Mouse (Mus musculus) liver, embryonic 16.5 days (tissue): Measurements from ENCODE around the gene Pde4dip. TPM values are rescaled to one million over a fixed set of nuclear protein-coding genes. Genes with fewer than 3 reads are reported as not detected.

Experiments used
- ATAC-seq: fragments of 200-750 bp; cut with Nextera tagmentation; 2 replicates; pipeline ENCODE4 v1.8.0; 2017; ENCODE audit warnings: low read depth, mild to moderate bottlenecking, moderate number of reproducible peaks, moderate library complexity
- H3K27ac ChIP-seq: fragments of 300-500 bp; sonication (generic); 2 replicates; pipeline ENCODE4 v1.5.1; 2014; ENCODE audit warnings: mild to moderate bottlenecking, low read length
- H3K27me3 ChIP-seq: fragments of 300-500 bp; sonication (generic); 2 replicates; pipeline ENCODE4 v1.6.1; 2014; ENCODE audit warnings: low read depth, low read length, mixed read lengths; ENCODE audit not compliant: control insufficient read depth, insufficient read depth
- H3K36me3 ChIP-seq: fragments of 300-500 bp; sonication (generic); 2 replicates; pipeline ENCODE4 v1.6.1; 2014; ENCODE audit warnings: mild to moderate bottlenecking; ENCODE audit not compliant: control insufficient read depth, insufficient read depth
- H3K4me1 ChIP-seq: fragments of 300-500 bp; sonication (generic); 2 replicates; pipeline ENCODE4 v1.6.1; 2014; ENCODE audit warnings: low read depth, low read length, mixed read lengths; ENCODE audit not compliant: control insufficient read depth
- H3K4me2 ChIP-seq: fragments of 300-500 bp; sonication (generic); 2 replicates; pipeline ENCODE4 v1.6.1; 2014; ENCODE audit warnings: low read depth, low read length, mixed read lengths
- H3K4me3 ChIP-seq: fragments of 300-500 bp; sonication (generic); 2 replicates; pipeline ENCODE4 v1.5.1; 2014; ENCODE audit warnings: low read depth, mild to moderate bottlenecking, low read length
- H3K9ac ChIP-seq: fragments of 300-500 bp; sonication (generic); 2 replicates; pipeline ENCODE4 v1.6.1; 2014; ENCODE audit warnings: low read depth, low read length
- H3K9me3 ChIP-seq: fragments of 300-500 bp; sonication (generic); replicated peaks from 2 replicates; pipeline ENCODE4 v1.6.1; 2016; ENCODE audit warnings: low read length; ENCODE audit not compliant: control insufficient read depth
- WGBS: fragments of 180-500 bp; shearing (Covaris S2); extraction: QIAGEN DNeasy Blood & Tissue Kit; methylation state at CpG from one replicate; pipeline ENCODE4 v1.1.7; 2014; ENCODE audit not compliant: insufficient replicate concordance; 5-methylcytosine and 5-hydroxymethylcytosine counted together
- polyA plus RNA-seq: library from polyadenylated mRNA; unstranded; fragments of >200 nt; fragmentation: Nextera tagmentation; extraction: Ambion mirVana; gene quantifications from 2 replicates; pipeline ENCODE4 v1.2.1, GENCODE M21; 2015

Pde4dip gene
- polyA plus RNA-seq, 1 experiment from 2014 or later = 14.2 TPM

DNA sequence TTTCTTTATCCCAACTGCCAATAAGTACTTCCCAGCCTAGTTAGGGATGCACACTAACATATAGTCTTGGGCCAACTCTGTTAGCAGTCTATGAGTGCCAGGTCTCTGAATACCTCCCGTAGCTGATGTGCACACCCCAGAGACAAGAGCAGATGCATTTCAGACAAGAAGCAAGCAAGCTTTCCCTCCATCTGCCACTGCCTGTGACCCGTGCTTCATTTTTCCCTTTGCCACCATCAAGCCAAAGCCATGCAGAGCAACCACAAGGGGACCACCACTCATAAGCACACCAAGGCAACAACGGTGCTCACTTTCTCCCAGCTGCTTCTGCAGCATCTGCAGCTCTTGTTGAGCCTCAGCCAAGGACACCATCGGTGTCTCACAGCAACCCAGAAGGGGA is 181.9 kb downstream of the Pde4dip start:
- ATAC-seq = no peak
- H3K9me3 ChIP-seq = no peaks in the 10 kb centered on the region
- H3K27me3 ChIP-seq = no peaks in the 10 kb centered on the region
- no peaks in the 10 kb centered on the region for H3K36me3 ChIP-seq
- no peak overlapping the region for H3K27ac ChIP-seq
- no peak overlapping the region for H3K9ac ChIP-seq
- H3K4me1 ChIP-seq = no peaks in the 10 kb centered on the region
- H3K4me2 ChIP-seq = no peak overlapping the region
- H3K4me3 ChIP-seq = no peak overlapping the region
- WGBS = 68% methylated on average over 4 of the region's 4 CpGs

DNA sequence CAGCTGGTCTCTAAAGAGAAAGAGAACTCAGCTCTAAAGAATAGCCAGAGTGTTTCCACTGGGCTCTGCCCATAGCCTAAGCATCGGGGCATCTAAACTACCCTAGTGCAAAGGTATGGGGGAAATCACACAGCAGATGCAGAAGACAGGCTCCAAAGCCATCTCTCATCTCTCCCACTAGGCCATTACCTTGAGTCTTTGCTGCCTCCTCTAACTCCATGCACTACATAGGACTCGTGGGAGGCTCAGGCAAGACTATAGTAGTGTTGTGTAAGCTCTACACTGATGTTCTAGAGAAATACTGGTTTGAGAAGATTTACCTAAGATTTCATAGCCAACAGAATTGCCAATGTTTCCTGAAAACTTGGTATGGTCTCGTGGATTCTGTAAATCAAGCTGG is 183.0 kb downstream of the Pde4dip start:
- 47% methylated on average over 3 of the region's 3 CpGs for WGBS
- H3K4me2 ChIP-seq = no peak overlapping the region
- no peaks in the 10 kb centered on the region for H3K9me3 ChIP-seq
- ATAC-seq = no peak
- H3K9ac ChIP-seq = no peak overlapping the region
- no peaks in the 10 kb centered on the region for H3K27me3 ChIP-seq
- no peak overlapping the region for H3K27ac ChIP-seq
- no peaks in the 10 kb centered on the region for H3K36me3 ChIP-seq
- H3K4me3 ChIP-seq = no peak overlapping the region
- no peaks in the 10 kb centered on the region for H3K4me1 ChIP-seq

DNA sequence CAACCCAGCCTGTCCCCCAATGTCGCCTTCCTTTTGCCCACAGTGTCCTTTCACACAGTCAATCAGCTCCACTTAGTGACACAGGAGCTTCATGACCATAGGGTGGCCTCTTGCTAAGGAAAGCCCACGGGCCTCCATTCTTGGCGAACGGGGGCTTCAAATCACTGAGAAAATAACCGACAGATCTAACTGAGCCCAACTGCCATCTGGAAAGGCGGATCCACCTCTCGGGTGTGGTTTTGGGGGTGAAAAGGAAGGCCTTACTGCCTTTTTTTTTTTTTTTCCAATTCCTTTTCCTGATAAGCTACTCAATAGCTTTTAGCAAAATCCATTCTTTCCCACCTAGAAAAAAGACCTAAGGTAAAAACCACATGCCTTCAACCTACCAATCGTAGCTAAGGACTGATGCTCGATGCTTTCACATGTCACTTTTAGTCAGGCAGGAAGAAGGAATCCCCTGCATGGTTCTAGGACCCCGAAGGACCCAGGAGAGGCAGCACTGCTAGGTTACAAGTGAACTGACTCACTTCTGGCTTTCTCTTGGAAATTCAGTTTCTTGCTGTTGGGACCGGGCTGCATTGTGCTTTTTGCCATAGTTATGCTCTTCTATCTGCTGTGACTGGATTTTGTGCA is 185.9 kb downstream of the Pde4dip start:
- no peak for ATAC-seq
- WGBS = 70% methylated on average over 11 of the region's 11 CpGs
- no peaks in the 10 kb centered on the region for H3K27me3 ChIP-seq
- H3K27ac ChIP-seq = no peak overlapping the region
- H3K4me2 ChIP-seq = no peak overlapping the region
- H3K36me3 ChIP-seq = no peaks in the 10 kb centered on the region
- H3K9me3 ChIP-seq = no peaks in the 10 kb centered on the region
- no peak overlapping the region for H3K4me3 ChIP-seq
- no peak overlapping the region for H3K9ac ChIP-seq
- no peaks in the 10 kb centered on the region for H3K4me1 ChIP-seq

DNA sequence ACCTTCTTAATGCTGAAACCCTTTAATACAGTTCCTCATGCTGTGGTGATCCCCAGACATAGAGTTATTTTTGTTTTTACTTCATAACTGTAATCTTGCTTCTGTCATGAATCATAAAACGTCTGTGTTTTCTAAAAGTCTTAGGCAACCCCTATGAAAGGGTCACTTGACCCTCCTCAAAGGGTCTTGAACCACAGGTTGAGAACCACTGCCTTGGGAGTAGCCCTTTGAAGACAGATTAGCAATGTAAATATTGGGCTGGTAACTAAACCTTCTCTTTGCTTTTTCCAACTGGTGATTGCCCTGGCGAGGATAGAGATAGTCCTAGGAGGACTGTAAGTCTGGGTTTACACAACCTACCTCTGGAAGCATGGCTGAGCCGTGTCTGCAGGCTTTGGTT is 187.3 kb downstream of the Pde4dip start:
- Histone ChIP-seq H3K9ac (no peak overlapping the region), H3K4me2 (no peak overlapping the region), H3K4me3 (no peak overlapping the region), H3K9me3 (no peaks in the 10 kb centered on the region), H3K4me1 (no peaks in the 10 kb centered on the region), H3K36me3 (no peaks in the 10 kb centered on the region), H3K27me3 (no peaks in the 10 kb centered on the region), H3K27ac (no peak overlapping the region)
- 25% methylated on average over 3 of the region's 3 CpGs for whole genome bisulfite sequencing
- no peak for ATAC-seq

DNA sequence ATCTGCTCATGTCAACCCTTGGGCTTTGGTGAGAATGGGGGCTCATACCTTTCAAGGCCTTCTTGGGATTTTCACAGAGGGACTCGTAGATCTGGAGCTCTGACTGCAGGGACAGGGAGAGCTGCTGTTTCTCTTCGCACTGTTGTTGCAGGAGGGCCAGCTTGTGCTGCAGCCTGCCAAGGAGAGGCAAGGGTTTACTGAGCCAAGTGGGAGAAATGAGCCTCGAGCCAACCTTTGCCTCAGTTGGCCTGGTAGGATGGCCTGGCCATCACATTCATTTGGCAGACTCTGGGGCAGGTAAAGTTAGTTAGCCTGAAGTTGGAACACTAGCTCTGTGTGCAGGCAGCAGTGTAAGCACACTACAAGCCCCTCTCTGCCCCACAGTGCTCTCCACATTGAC is 189.4 kb downstream of the Pde4dip start:
- 51% methylated on average over 3 of the region's 3 CpGs for whole genome bisulfite sequencing
- Histone ChIP-seq H3K9ac (no peak overlapping the region), H3K4me2 (no peak overlapping the region)

DNA sequence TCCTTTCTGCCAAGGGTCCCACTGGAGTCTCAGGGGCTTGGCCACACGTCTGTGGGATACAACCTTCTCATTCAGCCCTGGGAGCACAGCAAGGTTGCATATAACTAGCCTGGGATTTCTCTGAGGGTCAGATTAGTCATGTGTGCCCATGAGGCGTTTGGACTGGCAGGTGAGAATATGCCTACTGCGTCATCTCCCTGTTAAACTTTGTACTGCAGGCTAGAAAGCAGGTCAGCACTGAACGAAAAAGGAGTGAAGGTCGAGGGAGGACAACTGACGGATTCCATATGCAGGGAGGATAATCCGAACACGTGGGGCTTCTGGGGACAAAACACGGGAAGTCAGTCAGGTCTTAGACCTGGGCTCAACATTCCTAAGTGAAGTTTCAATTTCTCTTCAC is 191.2 kb downstream of the Pde4dip start:
- ATAC-seq = no peak
- Histone ChIP-seq H3K4me1 (no peaks in the 10 kb centered on the region), H3K4me2 (no peak overlapping the region)

More for the DNA sequence above, 189.4 kb downstream of the Pde4dip start:
- Histone ChIP-seq H3K9me3 (no peaks in the 10 kb centered on the region), H3K27me3 (no peaks in the 10 kb centered on the region), H3K27ac (no peak overlapping the region), H3K4me3 (no peak overlapping the region), H3K4me1 (no peaks in the 10 kb centered on the region), H3K36me3 (no peaks in the 10 kb centered on the region)
- no peak for ATAC-seq

DNA sequence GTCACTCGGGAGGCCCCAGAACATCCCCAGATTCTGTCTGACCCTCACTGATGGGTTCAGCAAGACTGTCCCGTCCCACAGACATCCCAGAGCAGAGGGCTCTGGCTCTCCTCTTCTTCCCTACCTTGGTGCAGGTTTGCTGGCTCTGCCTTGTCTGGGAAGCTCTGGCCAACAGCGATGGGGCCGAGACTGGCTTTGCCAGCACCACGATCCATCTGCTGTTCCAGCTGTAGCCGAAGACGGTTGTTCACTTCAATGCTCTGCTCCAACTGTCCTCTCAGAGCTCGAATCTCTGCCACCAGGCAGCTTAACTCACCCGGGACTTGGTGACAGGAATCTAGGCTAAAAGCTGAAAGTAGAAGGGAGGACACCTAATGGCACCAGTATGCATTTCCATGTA is 191.6 kb downstream of the Pde4dip start:
- H3K36me3 ChIP-seq = no peaks in the 10 kb centered on the region
- no peak overlapping the region for H3K4me2 ChIP-seq
- no peaks in the 10 kb centered on the region for H3K9me3 ChIP-seq
- no peak overlapping the region for H3K9ac ChIP-seq
- no peak for ATAC-seq
- WGBS = 62% methylated on average over 9 of the region's 9 CpGs
- no peak overlapping the region for H3K4me3 ChIP-seq
- H3K4me1 ChIP-seq = no peaks in the 10 kb centered on the region
- H3K27me3 ChIP-seq = no peaks in the 10 kb centered on the region
- no peak overlapping the region for H3K27ac ChIP-seq

More for the DNA sequence above, 191.2 kb downstream of the Pde4dip start:
- no peaks in the 10 kb centered on the region for H3K36me3 ChIP-seq
- no peak overlapping the region for H3K9ac ChIP-seq
- no peak overlapping the region for H3K27ac ChIP-seq
- no peaks in the 10 kb centered on the region for H3K9me3 ChIP-seq
- WGBS = 61% methylated on average over 9 of the region's 9 CpGs
- no peaks in the 10 kb centered on the region for H3K27me3 ChIP-seq
- no peak overlapping the region for H3K4me3 ChIP-seq

DNA sequence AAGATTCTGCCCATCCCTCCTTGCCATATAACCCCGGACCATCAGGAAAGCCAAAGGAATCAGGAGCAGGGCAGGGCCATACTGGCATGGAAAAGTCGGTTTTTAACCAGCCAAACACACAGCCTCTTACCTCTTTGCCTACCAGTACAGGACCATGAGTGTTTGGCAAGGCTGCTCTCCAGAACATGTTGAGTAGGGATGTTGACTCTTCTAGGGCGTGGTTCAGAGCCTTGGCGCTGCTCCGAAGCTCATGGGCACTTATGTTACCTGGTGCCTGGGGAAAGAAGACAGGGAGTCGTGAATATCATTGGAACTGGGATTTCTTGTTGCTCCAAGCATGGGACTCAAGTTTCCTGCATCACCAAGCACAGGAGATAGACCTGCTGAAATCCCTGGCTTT is 194.7 kb downstream of the Pde4dip start:
- ATAC-seq = no peak
- Histone ChIP-seq H3K9ac (no peak overlapping the region), H3K4me1 (no peaks in the 10 kb centered on the region), H3K27me3 (no peaks in the 10 kb centered on the region), H3K27ac (no peak overlapping the region), H3K4me3 (no peak overlapping the region), H3K36me3 (no peaks in the 10 kb centered on the region), H3K4me2 (no peak overlapping the region), H3K9me3 (no peaks in the 10 kb centered on the region)
- WGBS = 63% methylated on average over 6 of the region's 6 CpGs

DNA sequence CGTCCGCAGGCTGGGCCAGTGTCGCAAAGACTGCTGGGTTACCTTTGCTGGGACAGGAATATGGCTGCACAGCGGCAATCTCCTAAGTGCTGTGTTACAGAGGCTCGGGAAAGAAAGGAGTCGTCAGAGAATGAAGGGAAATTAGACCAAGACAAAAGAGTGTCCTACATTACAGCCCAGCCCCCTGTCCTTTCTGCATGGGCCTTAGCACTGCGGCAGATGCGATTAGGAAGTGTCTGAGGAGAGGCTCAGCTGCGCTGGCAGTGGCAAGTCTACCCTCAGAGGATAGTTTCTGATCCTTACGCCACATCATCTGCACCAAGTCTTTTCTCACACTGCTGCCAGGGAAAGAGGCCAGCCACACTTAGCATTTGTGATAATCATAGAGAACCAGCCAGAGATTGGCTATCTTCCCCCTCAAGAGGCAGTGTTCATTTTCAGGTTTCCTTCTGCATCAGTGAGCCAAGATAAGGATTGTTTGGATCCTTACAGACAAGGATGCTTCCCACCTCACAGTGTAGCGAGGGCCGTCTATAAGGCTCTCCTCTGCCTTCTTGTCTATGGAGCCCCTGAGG is 197.0 kb downstream of the Pde4dip start:
- Histone ChIP-seq H3K36me3 (no peaks in the 10 kb centered on the region), H3K27ac (no peak overlapping the region), H3K27me3 (no peaks in the 10 kb centered on the region), H3K9ac (no peak overlapping the region), H3K9me3 (no peaks in the 10 kb centered on the region), H3K4me2 (no peak overlapping the region), H3K4me1 (no peaks in the 10 kb centered on the region), H3K4me3 (no peak overlapping the region)
- WGBS = 67% methylated on average over 12 of the region's 12 CpGs
- no peak for ATAC-seq
